Mouse (Mus musculus) brown adipose tissue, adult 24 weeks (tissue): ENCODE measurements around the gene Nmbr. TPM values are rescaled to one million over a fixed set of nuclear protein-coding genes. Genes with fewer than 3 reads are reported as not detected.

Source experiments
- H3K27ac ChIP-seq: fragments of 200-500 bp; replicated peaks from 2 replicates; pipeline ENCODE4 v1.5.1; 2012; ENCODE audit warnings: low read depth, mild to moderate bottlenecking, low read length
- H3K4me1 ChIP-seq: fragments of 200-500 bp; 2 replicates; pipeline ENCODE4 v1.6.1; 2012; ENCODE audit warnings: low read length, mixed read lengths; ENCODE audit not compliant: control insufficient read depth, insufficient read depth, insufficient read length
- H3K4me3 ChIP-seq: fragments of 200-500 bp; 2 replicates; pipeline ENCODE4 v1.5.1; 2012; ENCODE audit warnings: low read depth, mild to moderate bottlenecking, low read length, moderate library complexity; ENCODE audit not compliant: insufficient read depth
- polyA plus RNA-seq: library from polyadenylated mRNA; stranded (reverse); fragments of >200 nt; gene quantifications from 2 replicates; pipeline ENCODE4 v1.2.4, GENCODE M21; 2012; ENCODE audit not compliant: missing spikeins, insufficient read depth, insufficient read length

Nmbr gene
- polyA plus RNA-seq, 1 experiment, result 1.7 TPM

DNA sequence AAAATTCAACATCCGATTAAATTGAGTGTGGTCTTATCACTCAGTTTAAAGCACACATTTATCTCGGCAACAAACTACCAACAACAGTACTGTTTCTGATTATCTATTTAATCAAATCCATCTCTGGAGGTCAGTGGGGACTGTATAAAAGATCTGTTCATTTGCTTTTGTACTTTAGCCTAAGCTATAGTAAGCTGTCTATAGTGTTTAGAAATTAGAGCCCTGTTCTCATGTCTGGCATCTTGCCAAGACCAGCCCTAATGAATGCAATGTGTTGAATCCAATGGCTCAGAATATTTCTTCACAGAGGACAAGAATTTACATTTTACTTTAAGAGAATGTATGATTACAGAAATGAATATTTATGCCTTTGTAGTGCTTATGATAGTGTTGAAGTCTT is 69.1 kb downstream of the Nmbr start:
- Histone ChIP-seq H3K4me1 (no peaks in the 10 kb centered on the region), H3K27ac (no peak overlapping the region)

DNA sequence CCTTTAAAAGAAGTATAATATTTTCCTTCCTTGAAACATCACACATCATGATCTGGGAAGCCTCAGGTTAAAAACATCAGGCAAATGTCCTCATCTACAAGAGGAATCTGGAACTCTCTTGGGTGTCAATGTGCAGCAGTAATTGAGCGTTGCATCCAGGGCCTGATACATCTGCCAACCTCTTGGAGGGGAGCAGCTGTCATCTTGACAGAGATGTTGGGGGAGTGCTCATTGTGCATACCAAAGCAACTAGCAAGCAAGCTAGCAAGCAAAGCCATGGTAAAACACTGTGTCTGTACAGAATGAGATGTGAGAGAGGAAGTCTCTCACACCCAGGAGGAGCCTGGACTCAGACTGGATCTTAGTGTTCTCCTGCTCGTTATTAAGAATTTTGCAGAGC is 84.6 kb downstream of the Nmbr start:
- Histone ChIP-seq H3K4me1 (no peaks in the 10 kb centered on the region), H3K27ac (no peak overlapping the region), H3K4me3 (no peak overlapping the region)

More for the DNA sequence above, 69.1 kb downstream of the Nmbr start:
- no peak overlapping the region for H3K4me3 ChIP-seq

DNA sequence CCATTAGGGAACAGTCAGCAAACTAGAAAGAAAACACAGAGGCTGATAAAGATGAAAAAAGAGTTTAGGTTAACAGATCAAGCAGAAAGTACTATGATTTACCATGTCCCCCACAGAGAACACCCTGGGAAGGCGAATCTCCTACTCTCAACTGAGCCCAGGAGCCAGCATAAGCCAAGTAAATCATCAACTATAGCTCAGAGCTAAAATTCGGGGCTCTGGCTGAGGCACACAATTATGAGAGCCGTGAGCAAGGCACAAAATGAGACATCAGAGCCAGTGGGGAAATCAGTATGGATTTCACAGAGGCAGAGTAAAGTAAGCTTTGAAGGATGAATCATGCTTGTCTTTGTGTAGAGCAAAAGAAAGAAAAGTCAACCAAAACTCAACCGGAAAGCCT is 111.6 kb downstream of the Nmbr start:
- H3K4me1 ChIP-seq, result no peaks in the 10 kb centered on the region
- H3K27ac ChIP-seq, result no peak overlapping the region
- no peak overlapping the region for H3K4me3 ChIP-seq

Other genes with a start within 250 kb of the Nmbr start
- 0.79 and 0.99 TPM in 2 replicates for gene Adgrg6, start 159.9 kb upstream of the Nmbr start, polyA plus RNA-seq
- 32.1 and 39.1 TPM in 2 replicates for gene Vta1, start within 50 bp of the Nmbr start, polyA plus RNA-seq
- not detected in 2 replicates for gene Gje1, start 12.6 kb downstream of the Nmbr start, polyA plus RNA-seq